Mouse (Mus musculus): ENCODE data around the gene Gm136. TPM values are rescaled to one million over a fixed set of nuclear protein-coding genes. Genes with fewer than 3 reads are reported as not detected.

The Gm136 gene
- polyA plus RNA-seq, 1 experiment from 2014 or later: not detected

DNA sequence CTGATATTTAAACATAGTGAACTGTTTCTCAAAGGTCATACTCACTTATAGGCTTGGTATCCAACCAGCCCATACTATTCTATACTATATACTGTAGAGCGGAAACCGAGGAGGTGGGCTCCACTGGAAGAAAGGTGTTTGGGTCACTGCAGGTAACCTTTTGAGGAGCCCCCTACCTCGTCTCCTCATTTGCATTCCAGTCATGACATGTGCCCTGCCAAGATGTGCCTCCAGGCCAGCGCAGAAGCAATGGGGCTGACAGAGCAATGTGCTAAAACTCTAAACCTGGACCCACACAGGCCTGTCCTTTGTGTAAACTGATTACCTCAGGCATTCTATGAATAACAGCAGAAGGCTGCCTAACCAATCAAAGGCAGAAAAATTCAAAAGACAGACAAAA, 31.8 kb downstream of the Gm136 start:
- H3K27me3 ChIP-seq (ENCODE audit: control insufficient read depth, insufficient read depth, low read length): no peaks in the 10 kb centered on the region

DNA sequence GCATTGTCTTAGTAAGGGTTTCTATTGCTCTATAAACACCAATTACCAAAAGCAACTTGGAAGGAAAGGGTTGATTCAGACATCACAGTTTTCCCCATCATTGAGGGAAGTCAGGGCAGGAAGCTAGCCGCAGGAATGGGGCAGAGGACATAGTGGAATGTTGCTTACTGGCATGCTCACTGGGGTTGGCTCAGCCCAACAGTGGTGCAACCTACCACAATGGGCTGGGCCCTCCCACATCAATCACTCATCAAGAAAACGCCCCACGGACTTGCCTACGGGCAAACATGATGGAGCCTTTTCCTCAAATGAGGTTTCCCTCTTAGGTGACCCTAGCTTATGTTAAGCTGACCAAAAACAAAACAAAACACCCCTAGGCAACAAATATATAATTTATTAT, 32.9 kb downstream of the Gm136 start:
- Histone ChIP-seq H3K9me3 (ENCODE audit: control insufficient read depth, low read depth, low read length) (peaks cover 3% of the 10 kb centered on the region; the same call in 1 of the 2 replicates), H3K27me3 (ENCODE audit: control insufficient read depth, insufficient read depth, low read length) (no peaks in the 10 kb centered on the region), H3K4me3 (ENCODE audit: low read depth, low read length) (no peak overlapping the region), H3K4me2 (replicated peaks; ENCODE audit: low read depth, low read length) (no peak overlapping the region), H3K9ac (replicated peaks; ENCODE audit: low read depth, low read length) (no peak overlapping the region), H3K4me1 (ENCODE audit: control insufficient read depth, insufficient read depth, low read length) (no peaks in the 10 kb centered on the region), H3K27ac (ENCODE audit: low read length) (no peak overlapping the region), H3K36me3 (ENCODE audit: control insufficient read depth, insufficient read depth, low read length) (no peaks in the 10 kb centered on the region)
- no peak for ATAC-seq (ENCODE audit: insufficient number of reproducible peaks, insufficient read depth, low FRiP score, low read depth)
- 75% methylated on average over 4 of the region's 4 CpGs for WGBS

More for the DNA sequence above, 31.8 kb downstream of the Gm136 start:
- Histone ChIP-seq H3K4me3 (ENCODE audit: low read depth, low read length) (no peak overlapping the region), H3K9ac (replicated peaks; ENCODE audit: low read depth, low read length) (no peak overlapping the region), H3K4me1 (ENCODE audit: control insufficient read depth, insufficient read depth, low read length) (no peaks in the 10 kb centered on the region), H3K36me3 (ENCODE audit: control insufficient read depth, insufficient read depth, low read length) (no peaks in the 10 kb centered on the region), H3K4me2 (replicated peaks; ENCODE audit: low read depth, low read length) (no peak overlapping the region), H3K27ac (ENCODE audit: low read length) (no peak overlapping the region), H3K9me3 (ENCODE audit: control insufficient read depth, low read depth, low read length) (peaks cover 3% of the 10 kb centered on the region; the same call in 1 of the 2 replicates)
- ATAC-seq (ENCODE audit: insufficient number of reproducible peaks, insufficient read depth, low FRiP score, low read depth): no peak
- WGBS: 66% methylated on average over 4 of the region's 4 CpGs

DNA sequence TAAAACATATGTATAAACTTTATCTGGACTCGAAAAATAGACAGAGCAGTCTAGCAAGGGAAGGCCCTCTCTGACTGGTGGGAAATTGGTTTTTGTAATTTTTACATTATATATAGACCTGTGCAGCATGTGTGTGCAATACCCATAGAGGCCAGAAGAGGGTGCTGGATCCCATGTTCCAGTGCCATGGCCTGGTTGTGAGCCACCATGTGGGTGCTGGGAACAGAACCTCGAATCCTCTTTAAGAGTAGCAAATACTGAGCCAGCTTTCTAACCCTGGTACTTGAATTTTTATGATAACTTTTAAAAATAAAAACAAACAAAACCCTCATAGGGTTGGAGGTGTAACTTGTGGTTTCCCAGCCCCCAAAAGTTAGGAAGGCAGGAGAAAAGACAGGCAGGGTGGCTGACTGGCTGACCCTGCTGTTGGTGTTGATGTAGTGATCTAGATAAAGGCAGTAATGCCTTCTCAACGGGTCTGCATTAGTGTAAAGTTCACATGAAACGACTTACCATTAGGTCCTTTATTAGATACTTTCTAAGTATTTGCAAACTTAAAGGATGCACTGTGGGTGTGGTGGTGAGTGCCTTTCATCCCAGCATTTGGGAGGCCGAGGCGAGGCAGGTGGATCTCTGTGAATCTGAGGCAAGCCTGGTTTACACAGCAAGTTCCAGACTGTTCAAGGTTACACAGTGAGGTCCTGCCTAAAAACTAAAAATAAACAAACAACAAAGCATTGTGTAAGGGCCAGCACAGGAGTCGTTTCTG, 35.8 kb downstream of the Gm136 start:
- Histone ChIP-seq H3K36me3 (ENCODE audit: control insufficient read depth, insufficient read depth, low read length) (no peaks in the 10 kb centered on the region), H3K4me2 (replicated peaks; ENCODE audit: low read depth, low read length) (no peak overlapping the region), H3K27me3 (ENCODE audit: control insufficient read depth, insufficient read depth, low read length) (no peaks in the 10 kb centered on the region), H3K9ac (replicated peaks; ENCODE audit: low read depth, low read length) (no peak overlapping the region), H3K27ac (ENCODE audit: low read length) (no peak overlapping the region), H3K9me3 (ENCODE audit: control insufficient read depth, low read depth, low read length) (peaks cover 3% of the 10 kb centered on the region; the same call in 1 of the 2 replicates), H3K4me1 (ENCODE audit: control insufficient read depth, insufficient read depth, low read length) (no peaks in the 10 kb centered on the region), H3K4me3 (ENCODE audit: low read depth, low read length) (no peak overlapping the region)
- ATAC-seq (ENCODE audit: insufficient number of reproducible peaks, insufficient read depth, low FRiP score, low read depth): no peak
- WGBS: 85% methylated on average over 7 of the region's 7 CpGs

DNA sequence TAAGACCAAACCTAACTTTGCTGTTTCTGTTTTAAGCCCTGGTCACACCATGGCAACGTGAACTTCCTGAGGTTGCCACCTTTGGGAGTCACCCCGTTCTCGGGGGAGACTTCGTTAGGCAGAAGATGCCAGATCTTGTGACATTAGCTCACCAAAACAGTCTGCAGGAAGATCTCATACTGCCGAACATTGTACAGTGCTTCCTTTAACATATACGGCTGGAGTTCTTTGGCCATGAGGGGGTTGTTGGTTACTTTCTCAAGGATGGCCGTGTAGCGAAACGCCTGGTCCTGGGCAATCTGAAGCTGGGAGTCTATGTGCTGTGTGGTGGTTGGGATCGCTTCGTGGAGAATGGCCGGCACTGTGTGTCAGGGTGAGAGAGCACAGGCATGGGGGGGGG, 36.6 kb downstream of the Gm136 start:
- 96% methylated on average over 12 of the region's 12 CpGs for WGBS
- H3K9ac ChIP-seq (replicated peaks; ENCODE audit: low read depth, low read length): no peak overlapping the region
- no peak for ATAC-seq (ENCODE audit: insufficient number of reproducible peaks, insufficient read depth, low FRiP score, low read depth)

DNA sequence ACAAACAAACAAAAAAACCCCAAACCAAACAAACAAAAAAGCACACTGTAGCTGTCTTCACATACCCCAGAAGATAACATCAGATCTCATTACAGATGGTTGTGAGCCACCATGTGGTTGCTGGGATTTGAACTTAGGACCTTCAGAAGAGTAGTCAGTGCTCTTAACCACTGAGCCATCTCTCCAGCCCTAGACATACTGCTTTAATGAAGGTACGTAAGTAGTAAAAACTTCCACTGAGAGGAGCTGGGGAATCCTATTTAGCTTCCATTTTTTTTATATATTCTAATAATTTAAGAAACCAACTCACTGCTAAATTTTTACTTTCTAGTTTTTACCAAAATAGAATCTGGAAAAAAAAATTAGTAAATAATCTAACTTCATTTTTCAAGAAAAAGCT, 41.0 kb downstream of the Gm136 start:
- no peak for ATAC-seq (ENCODE audit: insufficient number of reproducible peaks, insufficient read depth, low FRiP score, low read depth)
- H3K27ac ChIP-seq (ENCODE audit: low read length): no peak overlapping the region
- H3K4me1 ChIP-seq (ENCODE audit: control insufficient read depth, insufficient read depth, low read length): no peaks in the 10 kb centered on the region
- no peaks in the 10 kb centered on the region for H3K36me3 ChIP-seq (ENCODE audit: control insufficient read depth, insufficient read depth, low read length)
- H3K9ac ChIP-seq (replicated peaks; ENCODE audit: low read depth, low read length): no peak overlapping the region
- H3K9me3 ChIP-seq (ENCODE audit: control insufficient read depth, low read depth, low read length): peaks cover 3% of the 10 kb centered on the region; the same call in 1 of the 2 replicates
- H3K4me3 ChIP-seq (ENCODE audit: low read depth, low read length): no peak overlapping the region
- H3K4me2 ChIP-seq (replicated peaks; ENCODE audit: low read depth, low read length): no peak overlapping the region
- no peaks in the 10 kb centered on the region for H3K27me3 ChIP-seq (ENCODE audit: control insufficient read depth, insufficient read depth, low read length)
- WGBS: 93% methylated on average over 1 of the region's 1 CpGs

More for the DNA sequence above, 36.6 kb downstream of the Gm136 start:
- H3K36me3 ChIP-seq (ENCODE audit: control insufficient read depth, insufficient read depth, low read length): no peaks in the 10 kb centered on the region
- no peak overlapping the region for H3K27ac ChIP-seq (ENCODE audit: low read length)
- peaks cover 3% of the 10 kb centered on the region; the same call in 1 of the 2 replicates for H3K9me3 ChIP-seq (ENCODE audit: control insufficient read depth, low read depth, low read length)
- H3K4me1 ChIP-seq (ENCODE audit: control insufficient read depth, insufficient read depth, low read length): no peaks in the 10 kb centered on the region
- H3K27me3 ChIP-seq (ENCODE audit: control insufficient read depth, insufficient read depth, low read length): no peaks in the 10 kb centered on the region
- no peak overlapping the region for H3K4me2 ChIP-seq (replicated peaks; ENCODE audit: low read depth, low read length)
- no peak overlapping the region for H3K4me3 ChIP-seq (ENCODE audit: low read depth, low read length)

DNA sequence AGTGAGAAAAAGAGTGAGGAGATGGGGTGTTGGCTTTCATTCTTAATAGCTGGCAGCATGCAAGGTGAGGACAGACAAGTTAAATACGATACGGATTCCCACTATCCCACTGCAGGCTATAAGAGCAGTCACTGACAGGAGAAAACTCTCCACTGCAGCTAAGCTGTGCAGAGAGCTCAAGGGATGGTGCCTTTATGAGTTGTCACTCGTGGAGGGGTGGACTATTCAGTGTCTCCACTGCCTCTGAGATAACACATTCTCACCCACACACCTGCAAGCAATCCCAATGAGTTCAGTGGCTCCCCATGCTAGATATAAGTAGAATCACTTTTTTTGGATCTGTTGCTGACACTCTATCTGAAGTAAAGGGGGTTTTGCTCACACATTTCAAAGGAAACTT, 47.9 kb downstream of the Gm136 start:
- H3K9ac ChIP-seq (replicated peaks; ENCODE audit: low read depth, low read length): no peak overlapping the region
- ATAC-seq (ENCODE audit: insufficient number of reproducible peaks, insufficient read depth, low FRiP score, low read depth): no peak
- no peak overlapping the region for H3K27ac ChIP-seq (ENCODE audit: low read length)
- no peaks in the 10 kb centered on the region for H3K36me3 ChIP-seq (ENCODE audit: control insufficient read depth, insufficient read depth, low read length)
- no peaks in the 10 kb centered on the region for H3K4me1 ChIP-seq (ENCODE audit: control insufficient read depth, insufficient read depth, low read length)
- H3K4me2 ChIP-seq (replicated peaks; ENCODE audit: low read depth, low read length): no peak overlapping the region
- no peak overlapping the region for H3K4me3 ChIP-seq (ENCODE audit: low read depth, low read length)
- no peaks in the 10 kb centered on the region for H3K9me3 ChIP-seq (ENCODE audit: control insufficient read depth, low read depth, low read length)
- H3K27me3 ChIP-seq (ENCODE audit: control insufficient read depth, insufficient read depth, low read length): no peaks in the 10 kb centered on the region
- 74% methylated on average over 3 of the region's 3 CpGs for WGBS

DNA sequence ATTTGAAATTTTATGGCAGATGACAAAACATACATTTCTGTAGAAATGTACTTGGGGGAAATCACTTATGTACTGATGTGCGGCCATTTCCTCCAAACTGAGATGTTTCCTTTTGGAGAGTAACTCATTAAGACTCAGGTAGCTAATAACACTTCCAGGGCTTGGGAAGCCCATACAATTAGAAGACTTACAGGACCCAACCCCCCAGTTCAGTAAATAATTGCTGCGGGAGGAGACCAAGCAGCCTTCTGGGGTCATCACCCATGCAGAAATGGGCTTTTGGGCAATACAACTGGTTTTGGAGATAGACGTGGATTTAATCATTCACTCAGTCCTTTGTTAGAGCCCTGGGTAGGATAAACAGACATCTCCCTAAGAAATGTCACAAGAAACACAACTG, 48.8 kb downstream of the Gm136 start:
- Histone ChIP-seq H3K4me2 (replicated peaks; ENCODE audit: low read depth, low read length) (no peak overlapping the region), H3K27me3 (ENCODE audit: control insufficient read depth, insufficient read depth, low read length) (no peaks in the 10 kb centered on the region), H3K9me3 (ENCODE audit: control insufficient read depth, low read depth, low read length) (no peaks in the 10 kb centered on the region), H3K36me3 (ENCODE audit: control insufficient read depth, insufficient read depth, low read length) (no peaks in the 10 kb centered on the region), H3K4me1 (ENCODE audit: control insufficient read depth, insufficient read depth, low read length) (no peaks in the 10 kb centered on the region), H3K9ac (replicated peaks; ENCODE audit: low read depth, low read length) (no peak overlapping the region), H3K27ac (ENCODE audit: low read length) (no peak overlapping the region), H3K4me3 (ENCODE audit: low read depth, low read length) (no peak overlapping the region)
- 58% methylated on average over 3 of the region's 3 CpGs for WGBS
- ATAC-seq (ENCODE audit: insufficient number of reproducible peaks, insufficient read depth, low FRiP score, low read depth): no peak

DNA sequence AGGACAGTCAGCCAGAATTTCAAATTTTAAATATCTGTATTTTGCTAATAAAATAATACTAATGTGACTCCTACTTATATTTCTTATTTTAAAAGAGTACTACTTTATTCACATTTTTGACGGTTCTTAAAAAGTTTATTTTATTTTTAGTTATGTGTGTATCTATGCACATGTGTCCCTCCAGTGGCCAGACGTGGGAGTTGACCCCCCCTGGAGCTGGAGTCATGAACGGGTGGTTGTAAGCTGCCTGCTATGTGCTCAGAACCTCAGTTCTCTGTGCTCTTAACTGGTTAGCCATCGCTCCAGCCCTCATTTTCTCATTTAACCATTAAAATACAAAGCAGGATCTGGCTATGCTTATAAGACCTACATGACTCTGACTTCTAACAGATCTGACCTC, 53.0 kb downstream of the Gm136 start:
- no peak for ATAC-seq (ENCODE audit: insufficient number of reproducible peaks, insufficient read depth, low FRiP score, low read depth)
- Histone ChIP-seq H3K4me1 (ENCODE audit: control insufficient read depth, insufficient read depth, low read length) (no peaks in the 10 kb centered on the region), H3K27ac (ENCODE audit: low read length) (no peak overlapping the region), H3K36me3 (ENCODE audit: control insufficient read depth, insufficient read depth, low read length) (no peaks in the 10 kb centered on the region), H3K9ac (replicated peaks; ENCODE audit: low read depth, low read length) (no peak overlapping the region), H3K27me3 (ENCODE audit: control insufficient read depth, insufficient read depth, low read length) (no peaks in the 10 kb centered on the region), H3K4me3 (ENCODE audit: low read depth, low read length) (no peak overlapping the region), H3K9me3 (ENCODE audit: control insufficient read depth, low read depth, low read length) (no peaks in the 10 kb centered on the region), H3K4me2 (replicated peaks; ENCODE audit: low read depth, low read length) (no peak overlapping the region)
- 64% methylated on average over 4 of the region's 4 CpGs for WGBS

DNA sequence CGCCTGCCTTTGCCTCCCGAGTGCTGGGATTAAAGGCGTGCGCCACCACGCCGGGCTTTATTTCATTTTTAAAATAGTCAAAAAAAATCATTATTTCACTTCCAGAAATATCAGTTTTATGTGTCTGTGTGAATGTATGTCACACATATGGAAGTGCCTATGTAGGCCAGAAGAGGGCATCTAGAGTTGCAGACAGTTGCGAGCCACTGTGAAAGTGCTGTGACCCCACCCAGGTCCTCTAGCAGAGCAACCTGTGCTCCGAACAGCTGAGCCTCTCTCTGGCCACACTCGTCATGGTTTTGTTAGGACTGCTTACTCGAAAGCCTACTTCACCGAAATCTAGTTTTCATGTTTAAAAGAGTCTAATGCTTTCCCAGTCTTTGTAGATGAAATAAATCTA, 53.8 kb downstream of the Gm136 start:
- no peaks in the 10 kb centered on the region for H3K4me1 ChIP-seq (ENCODE audit: control insufficient read depth, insufficient read depth, low read length)
- no peak overlapping the region for H3K27ac ChIP-seq (ENCODE audit: low read length)
- WGBS: 96% methylated on average over 11 of the region's 11 CpGs
- H3K4me3 ChIP-seq (ENCODE audit: low read depth, low read length): no peak overlapping the region
- H3K27me3 ChIP-seq (ENCODE audit: control insufficient read depth, insufficient read depth, low read length): no peaks in the 10 kb centered on the region
- no peak for ATAC-seq (ENCODE audit: insufficient number of reproducible peaks, insufficient read depth, low FRiP score, low read depth)
- H3K36me3 ChIP-seq (ENCODE audit: control insufficient read depth, insufficient read depth, low read length): no peaks in the 10 kb centered on the region
- H3K4me2 ChIP-seq (replicated peaks; ENCODE audit: low read depth, low read length): no peak overlapping the region
- H3K9me3 ChIP-seq (ENCODE audit: control insufficient read depth, low read depth, low read length): no peaks in the 10 kb centered on the region
- H3K9ac ChIP-seq (replicated peaks; ENCODE audit: low read depth, low read length): no peak overlapping the region
